Mouse (Mus musculus): ENCODE data around the gene Diaph2. TPM values are rescaled to one million over a fixed set of nuclear protein-coding genes. Genes with fewer than 3 reads are reported as not detected.

Gene Diaph2
- polyA plus RNA-seq, 1 experiment from 2014 or later = 4.3 TPM

DNA sequence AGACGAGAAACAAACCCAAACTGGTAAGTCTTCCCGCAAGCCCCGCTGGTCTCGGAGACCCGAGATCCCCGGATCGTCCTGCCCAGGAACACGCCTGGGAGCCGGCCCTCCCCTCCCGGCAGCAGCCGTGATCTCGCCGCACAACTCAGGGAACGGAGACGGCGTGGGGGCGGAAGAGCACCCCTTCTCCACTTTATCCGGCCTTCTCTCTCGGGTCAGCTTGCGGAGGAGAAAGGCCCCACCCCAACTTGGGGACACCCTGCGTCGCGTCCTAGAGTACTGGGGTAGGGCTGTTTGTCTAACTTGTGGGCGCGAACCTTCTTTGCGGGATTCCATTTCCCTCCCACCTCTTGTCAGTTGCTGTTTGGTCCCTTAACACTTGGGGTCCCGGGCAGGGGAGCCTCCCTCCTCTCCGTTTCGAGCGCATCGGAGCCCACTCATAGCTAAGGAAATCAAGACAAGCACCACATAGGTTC is 590 bp downstream of the Diaph2 start:
- peak overlapping the region; percentile 60 for H3K4me2 ChIP-seq
- no peaks in the 10 kb centered on the region for H3K4me1 ChIP-seq (ENCODE audit: control insufficient read depth, insufficient read depth, low read length)
- no peak overlapping the region for H3K27ac ChIP-seq (ENCODE audit: low read depth, low read length)
- WGBS (ENCODE audit: insufficient replicate concordance) = 20% methylated on average over 20 of the region's 31 CpGs
- peak overlapping the region; percentile 77 for H3K9ac ChIP-seq (ENCODE audit: low read depth, low read length)
- no peak; the same call in 1 of the 2 replicates for ATAC-seq (replicated peaks; ENCODE audit: insufficient number of reproducible peaks, low FRiP score, low TSS enrichment)
- no peaks in the 10 kb centered on the region for H3K9me3 ChIP-seq (replicated peaks; ENCODE audit: control insufficient read depth, low read length)
- no peaks in the 10 kb centered on the region for H3K36me3 ChIP-seq (ENCODE audit: control insufficient read depth, insufficient read depth, low read length)
- H3K4me3 ChIP-seq (ENCODE audit: low read depth, low read length) = peak overlapping the region; percentile 52
- no peaks in the 10 kb centered on the region for H3K27me3 ChIP-seq (ENCODE audit: control insufficient read depth, insufficient read depth, low read length)

DNA sequence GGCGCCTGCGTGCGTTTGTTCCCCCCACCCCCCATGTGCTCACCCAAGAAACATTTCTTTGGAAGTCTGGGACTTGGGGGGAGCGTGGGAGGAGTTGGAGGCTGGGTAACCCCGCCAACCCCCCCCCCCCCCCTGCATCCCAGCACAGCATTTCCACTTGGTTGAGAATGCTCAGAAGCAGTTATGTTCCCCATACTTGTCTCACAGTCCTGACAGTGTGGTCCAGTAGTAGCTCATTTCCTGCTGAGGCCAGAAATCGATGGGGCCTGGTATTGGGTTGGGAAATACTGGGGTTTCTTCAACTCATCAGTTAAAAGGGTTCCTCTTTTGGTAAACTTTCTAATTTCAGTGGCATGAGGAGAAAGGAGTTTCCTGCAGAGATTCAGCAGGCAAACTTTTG is 1.1 kb downstream of the Diaph2 start:
- Histone ChIP-seq H3K4me3 (ENCODE audit: low read depth, low read length) (peak overlapping the region; percentile 52), H3K4me2 (peak overlapping the region; percentile 60), H3K36me3 (ENCODE audit: control insufficient read depth, insufficient read depth, low read length) (no peaks in the 10 kb centered on the region), H3K27me3 (ENCODE audit: control insufficient read depth, insufficient read depth, low read length) (no peaks in the 10 kb centered on the region), H3K4me1 (ENCODE audit: control insufficient read depth, insufficient read depth, low read length) (no peaks in the 10 kb centered on the region), H3K9me3 (replicated peaks; ENCODE audit: control insufficient read depth, low read length) (no peaks in the 10 kb centered on the region), H3K27ac (ENCODE audit: low read depth, low read length) (no peak overlapping the region), H3K9ac (ENCODE audit: low read depth, low read length) (peak overlapping the region; percentile 77; the same call in 1 of the 2 replicates)
- 12% methylated on average over 6 of the region's 6 CpGs for WGBS (ENCODE audit: insufficient replicate concordance)
- ATAC-seq (replicated peaks; ENCODE audit: insufficient number of reproducible peaks, low FRiP score, low TSS enrichment) = no peak

DNA sequence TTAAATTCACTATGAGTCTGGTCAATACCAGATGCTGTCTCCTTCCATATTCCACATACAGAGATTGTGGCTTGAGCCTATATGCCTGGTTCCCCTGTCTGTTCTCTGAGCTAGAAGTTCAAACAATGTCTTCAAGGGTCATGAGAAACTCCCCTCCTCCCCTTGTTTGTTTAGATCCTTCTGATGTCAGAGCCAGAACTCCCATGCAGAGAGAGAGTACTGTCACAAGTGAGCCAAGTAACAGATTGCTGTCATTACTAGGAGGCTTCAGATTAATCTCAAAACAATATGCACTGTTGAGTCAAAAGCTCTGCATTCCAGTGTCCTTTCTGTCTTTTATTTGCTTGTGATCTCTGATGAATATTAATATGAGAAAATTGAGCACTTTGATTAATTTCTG is 7.1 kb downstream of the Diaph2 start:
- H3K27me3 ChIP-seq (ENCODE audit: control insufficient read depth, insufficient read depth, low read length) = no peaks in the 10 kb centered on the region
- no peak overlapping the region for H3K9ac ChIP-seq (ENCODE audit: low read depth, low read length)
- no peak overlapping the region for H3K4me3 ChIP-seq (ENCODE audit: low read depth, low read length)
- H3K4me2 ChIP-seq = no peak overlapping the region
- H3K27ac ChIP-seq (ENCODE audit: low read depth, low read length) = no peak overlapping the region
- no peaks in the 10 kb centered on the region for H3K36me3 ChIP-seq (ENCODE audit: control insufficient read depth, insufficient read depth, low read length)
- ATAC-seq (replicated peaks; ENCODE audit: insufficient number of reproducible peaks, low FRiP score, low TSS enrichment) = no peak
- no peaks in the 10 kb centered on the region for H3K9me3 ChIP-seq (replicated peaks; ENCODE audit: control insufficient read depth, low read length)
- H3K4me1 ChIP-seq (ENCODE audit: control insufficient read depth, insufficient read depth, low read length) = no peaks in the 10 kb centered on the region

DNA sequence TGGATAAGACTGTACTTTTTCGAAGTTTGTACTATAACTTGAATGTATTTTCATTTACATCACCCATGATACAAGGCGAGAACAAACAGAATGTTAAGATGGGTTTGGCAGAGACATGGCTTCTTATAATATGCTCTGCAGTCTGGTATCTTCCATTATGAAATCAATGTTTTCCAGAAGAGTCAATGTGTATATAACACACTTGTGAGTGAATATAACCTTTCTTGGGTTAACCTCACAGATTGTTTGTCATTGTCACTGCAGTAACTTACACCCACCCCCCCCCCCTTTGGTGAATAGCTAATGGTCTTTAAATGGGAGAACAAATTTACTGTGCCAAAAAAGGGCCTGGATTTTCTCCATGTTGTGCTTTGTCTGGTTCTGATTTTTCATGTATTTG is 13.1 kb downstream of the Diaph2 start:
- Histone ChIP-seq H3K4me3 (ENCODE audit: low read depth, low read length) (no peak overlapping the region), H3K9me3 (replicated peaks; ENCODE audit: control insufficient read depth, low read length) (no peaks in the 10 kb centered on the region), H3K27ac (ENCODE audit: low read depth, low read length) (no peak overlapping the region), H3K27me3 (ENCODE audit: control insufficient read depth, insufficient read depth, low read length) (no peaks in the 10 kb centered on the region), H3K4me2 (no peak overlapping the region), H3K36me3 (ENCODE audit: control insufficient read depth, insufficient read depth, low read length) (no peaks in the 10 kb centered on the region), H3K9ac (ENCODE audit: low read depth, low read length) (no peak overlapping the region), H3K4me1 (ENCODE audit: control insufficient read depth, insufficient read depth, low read length) (no peaks in the 10 kb centered on the region)
- no peak for ATAC-seq (replicated peaks; ENCODE audit: insufficient number of reproducible peaks, low FRiP score, low TSS enrichment)
- WGBS (ENCODE audit: insufficient replicate concordance) = 78% methylated on average over 2 of the region's 2 CpGs

DNA sequence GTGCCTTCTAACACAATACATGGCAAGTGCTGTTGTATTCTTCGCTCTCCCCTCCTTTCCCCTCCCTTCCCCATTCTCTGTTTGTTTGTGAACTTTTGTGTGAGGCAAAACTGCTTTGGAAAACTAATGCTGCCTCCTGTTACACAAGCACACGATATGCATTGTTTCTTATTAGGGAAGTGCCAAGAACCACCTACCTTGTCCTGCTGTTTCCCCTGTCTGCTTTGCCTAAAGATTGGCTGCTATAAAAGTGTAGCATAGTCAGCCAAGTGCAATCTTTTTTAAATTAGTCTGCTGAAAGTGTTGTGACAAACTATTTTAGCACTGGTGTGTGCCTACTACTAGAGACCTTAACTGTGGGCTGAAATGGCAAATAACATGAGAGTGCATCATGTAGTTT is 15.8 kb downstream of the Diaph2 start:
- 74% methylated on average over 2 of the region's 2 CpGs for WGBS (ENCODE audit: insufficient replicate concordance)
- no peaks in the 10 kb centered on the region for H3K27me3 ChIP-seq (ENCODE audit: control insufficient read depth, insufficient read depth, low read length)
- no peak overlapping the region for H3K27ac ChIP-seq (ENCODE audit: low read depth, low read length)
- no peaks in the 10 kb centered on the region for H3K9me3 ChIP-seq (replicated peaks; ENCODE audit: control insufficient read depth, low read length)
- H3K4me1 ChIP-seq (ENCODE audit: control insufficient read depth, insufficient read depth, low read length) = no peaks in the 10 kb centered on the region
- H3K4me2 ChIP-seq = no peak overlapping the region
- no peak overlapping the region for H3K9ac ChIP-seq (ENCODE audit: low read depth, low read length)
- H3K36me3 ChIP-seq (ENCODE audit: control insufficient read depth, insufficient read depth, low read length) = no peaks in the 10 kb centered on the region
- no peak overlapping the region for H3K4me3 ChIP-seq (ENCODE audit: low read depth, low read length)
- no peak for ATAC-seq (replicated peaks; ENCODE audit: insufficient number of reproducible peaks, low FRiP score, low TSS enrichment)

DNA sequence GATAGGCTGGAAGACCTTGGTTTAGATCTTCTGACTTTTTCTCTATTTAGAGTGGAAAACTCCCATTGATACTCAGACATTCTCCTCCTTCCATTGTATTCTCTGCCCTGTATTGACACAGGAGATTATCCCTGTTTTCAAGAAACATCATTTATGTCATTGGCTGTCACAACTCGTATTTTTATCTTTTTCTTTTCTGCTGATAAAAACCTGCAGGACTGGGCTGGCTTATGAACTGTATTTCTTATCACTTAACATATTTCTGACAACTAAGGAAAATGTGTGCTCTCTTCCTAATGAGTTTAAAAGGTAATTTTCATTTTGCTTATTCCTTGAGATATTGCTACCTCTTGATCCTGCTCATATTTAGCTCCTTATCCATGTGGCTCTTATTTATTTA is 17.3 kb downstream of the Diaph2 start:
- 33% methylated on average over 1 of the region's 1 CpGs for WGBS (ENCODE audit: insufficient replicate concordance)
- Histone ChIP-seq H3K27me3 (ENCODE audit: control insufficient read depth, insufficient read depth, low read length) (no peaks in the 10 kb centered on the region), H3K4me1 (ENCODE audit: control insufficient read depth, insufficient read depth, low read length) (no peaks in the 10 kb centered on the region), H3K4me2 (no peak overlapping the region), H3K9me3 (replicated peaks; ENCODE audit: control insufficient read depth, low read length) (no peaks in the 10 kb centered on the region), H3K27ac (ENCODE audit: low read depth, low read length) (no peak overlapping the region), H3K4me3 (ENCODE audit: low read depth, low read length) (no peak overlapping the region), H3K36me3 (ENCODE audit: control insufficient read depth, insufficient read depth, low read length) (no peaks in the 10 kb centered on the region), H3K9ac (ENCODE audit: low read depth, low read length) (no peak overlapping the region)
- no peak for ATAC-seq (replicated peaks; ENCODE audit: insufficient number of reproducible peaks, low FRiP score, low TSS enrichment)

DNA sequence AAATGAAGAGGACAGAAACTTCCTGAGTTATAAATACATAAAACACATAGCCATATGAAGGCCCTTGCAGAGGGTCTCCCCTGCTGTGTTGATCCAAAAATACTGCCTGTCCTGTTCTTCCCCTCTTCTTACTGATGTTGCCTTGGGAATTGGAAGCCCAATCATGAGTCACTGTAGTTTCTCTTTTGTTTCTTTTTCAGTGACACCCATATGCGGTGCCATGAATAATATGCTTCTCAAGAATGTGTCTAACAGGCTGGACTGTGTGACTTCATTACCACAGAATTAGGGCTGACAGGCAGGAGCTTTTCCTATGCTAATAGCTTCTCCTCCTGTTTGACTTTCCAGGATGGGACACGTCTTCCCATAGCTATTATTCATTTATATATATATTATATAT is 21.1 kb downstream of the Diaph2 start:
- H3K4me1 ChIP-seq (ENCODE audit: control insufficient read depth, insufficient read depth, low read length) = no peaks in the 10 kb centered on the region
- ATAC-seq (replicated peaks; ENCODE audit: insufficient number of reproducible peaks, low FRiP score, low TSS enrichment) = no peak
- H3K9me3 ChIP-seq (replicated peaks; ENCODE audit: control insufficient read depth, low read length) = no peaks in the 10 kb centered on the region
- no peaks in the 10 kb centered on the region for H3K36me3 ChIP-seq (ENCODE audit: control insufficient read depth, insufficient read depth, low read length)
- H3K9ac ChIP-seq (ENCODE audit: low read depth, low read length) = no peak overlapping the region
- H3K4me3 ChIP-seq (ENCODE audit: low read depth, low read length) = no peak overlapping the region
- 61% methylated on average over 2 of the region's 2 CpGs for WGBS (ENCODE audit: insufficient replicate concordance)
- no peak overlapping the region for H3K4me2 ChIP-seq
- no peaks in the 10 kb centered on the region for H3K27me3 ChIP-seq (ENCODE audit: control insufficient read depth, insufficient read depth, low read length)
- no peak overlapping the region for H3K27ac ChIP-seq (ENCODE audit: low read depth, low read length)

DNA sequence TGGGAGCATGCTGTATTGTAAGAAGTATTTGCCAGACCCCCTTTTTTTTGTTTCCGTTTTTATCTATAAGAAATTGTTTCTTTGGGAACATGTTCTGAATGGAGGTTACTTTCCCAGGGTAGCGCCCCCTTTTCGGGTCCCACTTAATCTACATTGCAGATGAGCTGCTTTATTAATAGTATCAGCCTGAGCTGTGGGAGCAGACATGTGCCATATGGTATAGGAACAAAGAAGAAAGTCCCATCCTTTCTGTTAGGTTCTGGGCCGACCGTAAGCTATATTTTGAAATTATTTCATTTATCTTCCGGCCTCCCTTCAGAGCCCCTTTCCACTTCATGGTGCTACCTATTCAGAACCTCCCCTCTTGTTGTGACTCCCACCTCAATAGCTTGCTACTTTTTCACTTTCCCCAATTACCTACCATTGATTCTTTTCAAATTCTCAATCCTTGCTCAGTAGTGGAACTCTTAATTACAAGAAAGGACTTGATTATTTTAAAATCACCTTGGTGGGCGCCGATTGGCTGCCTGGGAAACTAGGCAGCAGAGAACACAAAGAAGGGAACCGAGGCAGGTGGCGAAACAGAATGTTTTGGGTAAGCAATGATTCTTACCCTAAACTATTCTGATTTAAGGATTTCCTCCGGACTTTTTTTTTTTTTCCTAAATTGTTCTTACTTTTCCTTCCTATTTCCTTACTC is 24.2 kb downstream of the Diaph2 start:
- no peak overlapping the region for H3K4me3 ChIP-seq (ENCODE audit: low read depth, low read length)
- no peaks in the 10 kb centered on the region for H3K27me3 ChIP-seq (ENCODE audit: control insufficient read depth, insufficient read depth, low read length)
- no peak overlapping the region for H3K4me2 ChIP-seq
- 79% methylated on average over 11 of the region's 11 CpGs for WGBS (ENCODE audit: insufficient replicate concordance)
- no peak overlapping the region for H3K9ac ChIP-seq (ENCODE audit: low read depth, low read length)
- no peak for ATAC-seq (replicated peaks; ENCODE audit: insufficient number of reproducible peaks, low FRiP score, low TSS enrichment)
- no peaks in the 10 kb centered on the region for H3K9me3 ChIP-seq (replicated peaks; ENCODE audit: control insufficient read depth, low read length)
- no peak overlapping the region for H3K27ac ChIP-seq (ENCODE audit: low read depth, low read length)
- H3K36me3 ChIP-seq (ENCODE audit: control insufficient read depth, insufficient read depth, low read length) = no peaks in the 10 kb centered on the region
- no peaks in the 10 kb centered on the region for H3K4me1 ChIP-seq (ENCODE audit: control insufficient read depth, insufficient read depth, low read length)

DNA sequence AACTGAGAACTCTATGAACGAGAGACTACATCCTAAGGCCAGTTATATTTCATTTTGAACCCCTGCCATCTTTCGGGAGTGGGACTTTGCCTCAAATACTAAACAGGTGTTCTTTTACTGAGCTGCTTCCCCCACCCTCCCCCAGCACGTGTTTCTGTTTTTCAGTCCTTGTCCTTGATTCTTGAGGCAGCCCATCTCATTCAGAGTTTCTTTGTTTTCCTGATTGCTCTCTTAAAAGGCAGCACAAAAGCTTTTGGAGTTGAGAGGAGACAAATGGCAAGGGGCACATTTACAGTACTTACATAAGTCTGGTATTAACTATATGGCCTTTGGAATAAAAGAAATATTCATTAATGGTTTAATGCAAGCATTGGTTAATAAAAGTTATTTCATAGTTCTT is 24.9 kb downstream of the Diaph2 start:
- WGBS (ENCODE audit: insufficient replicate concordance) = 65% methylated on average over 3 of the region's 3 CpGs
- no peak overlapping the region for H3K9ac ChIP-seq (ENCODE audit: low read depth, low read length)
- H3K27ac ChIP-seq (ENCODE audit: low read depth, low read length) = no peak overlapping the region
- H3K4me1 ChIP-seq (ENCODE audit: control insufficient read depth, insufficient read depth, low read length) = no peaks in the 10 kb centered on the region
- H3K36me3 ChIP-seq (ENCODE audit: control insufficient read depth, insufficient read depth, low read length) = no peaks in the 10 kb centered on the region
- H3K4me2 ChIP-seq = no peak overlapping the region
- no peaks in the 10 kb centered on the region for H3K9me3 ChIP-seq (replicated peaks; ENCODE audit: control insufficient read depth, low read length)
- no peak overlapping the region for H3K4me3 ChIP-seq (ENCODE audit: low read depth, low read length)
- no peaks in the 10 kb centered on the region for H3K27me3 ChIP-seq (ENCODE audit: control insufficient read depth, insufficient read depth, low read length)
- no peak for ATAC-seq (replicated peaks; ENCODE audit: insufficient number of reproducible peaks, low FRiP score, low TSS enrichment)

Measured in heart, embryonic 11.5 days (tissue).